Comparison of ENCODE assay signal across 25 mouse cellular contexts in the genomic region with DNA sequence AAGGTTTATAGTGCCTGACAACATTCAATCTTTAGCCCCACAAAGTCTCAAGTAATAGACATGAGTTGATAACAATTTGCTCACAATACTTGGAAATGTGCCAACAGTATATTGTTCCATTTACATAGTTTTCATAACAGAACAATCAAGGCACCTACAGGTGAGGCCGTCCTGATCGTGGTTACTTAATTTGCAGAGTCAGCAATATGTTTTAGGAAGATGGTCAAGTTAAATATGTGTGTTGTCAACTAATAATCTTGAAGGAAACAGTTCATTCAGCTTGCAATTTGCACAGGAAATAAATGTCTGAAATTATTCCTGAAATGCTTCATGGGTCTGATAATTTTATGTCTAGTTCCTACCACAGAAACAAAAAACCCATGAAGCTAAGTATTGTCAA. TPM values are rescaled to one million over a fixed set of nuclear protein-coding genes. Genes with fewer than 3 reads are reported as not detected.
"Had no signal": no experiment of that assay in that cellular context is flagged by ENCODE, and none has a peak within 500 bp of the region (broad histone marks: within the 10 kb centered on the region; RNA-seq: fewer than 3 reads in every experiment).

No protein-coding gene starts in this region.

- H3K4me1 ChIP-seq: neural tube, embryonic 13.5 days; neural tube, embryonic 15.5 days; stomach, embryonic 15.5 days had no signal

- H3K27me3 ChIP-seq: neural tube, embryonic 13.5 days; neural tube, embryonic 15.5 days; stomach, embryonic 15.5 days had no signal

- H3K9ac ChIP-seq: neural tube, embryonic 13.5 days; neural tube, embryonic 15.5 days; stomach, embryonic 15.5 days had no signal

- DNase-seq: retina, postnatal 1 day; right cerebral cortex, adult 18-20 months; right cerebral cortex, postnatal 14 days; right cerebral cortex, postnatal 25 days; right cerebral cortex, postnatal 4 days; spleen, adult 18-20 months; thymus, adult 18-20 months; thymus, adult 2 months; thymus, postnatal 14 days; thymus, postnatal 25 days; thymus, postnatal 36 days; thymus, postnatal 4 days had no signal

- H3K36me3 ChIP-seq: neural tube, embryonic 13.5 days; neural tube, embryonic 15.5 days; stomach, embryonic 15.5 days had no signal

- H3K4me3 ChIP-seq: neural tube, embryonic 13.5 days; neural tube, embryonic 15.5 days; stomach, embryonic 15.5 days had no signal

- H3K27ac ChIP-seq: neural tube, embryonic 13.5 days; neural tube, embryonic 15.5 days; stomach, embryonic 15.5 days; stomach, postnatal 0 days had no signal

- H3K9me3 ChIP-seq: neural tube, embryonic 13.5 days; neural tube, embryonic 15.5 days; stomach, embryonic 15.5 days had no signal

- H3K4me2 ChIP-seq: neural tube, embryonic 13.5 days; neural tube, embryonic 15.5 days; stomach, embryonic 15.5 days had no signal

RNA-seq across cellular contexts. Expression of a gene that starts 27.6 kb away (rescaled TPM):
- total RNA-seq: neutrophil, adult 5-6 weeks had no signal
- polyA plus RNA-seq: neural tube, embryonic 13.5 days; neural tube, embryonic 14.5 days; neural tube, embryonic 15.5 days; small intestine, adult 2 months; spleen, adult 2 months; stomach, embryonic 14.5 days; stomach, embryonic 15.5 days; stomach, embryonic 16.5 days; stomach, postnatal 0 days; testis, adult 2 months; thymus, adult 2 months; thymus, postnatal 0 days; urinary bladder, adult 2 months had no signal
